Mouse (Mus musculus) gastrocnemius, postnatal 36 days (tissue): ENCODE results near the gene Prrc2b. TPM values are rescaled to one million over a fixed set of nuclear protein-coding genes. Genes with fewer than 3 reads are reported as not detected.

ENCODE experiments used
- DNase-seq, 2 experiments: peaks; one replicate each; pipeline ENCODE4 v3.0.0; 2022
- intact Hi-C: fragments of 180-260 bp; cut with DNase I; formaldehyde crosslinking; loops from one replicate; pipeline ENCODE4 v1.15.1; 2025
- total RNA-seq, 2 experiments: library from RNA; stranded (reverse); gene quantifications; 2 replicates each; pipeline ENCODE4 v1.2.3; 2021

Prrc2b gene
- total RNA-seq, 2 experiments from 2014 or later, result 69.4 to 70.1 TPM

GRCm38 (mm10) chr2:32177397-32178060 is 26.6 kb downstream of the Prrc2b start:
- DNase-seq, result no peak
- intact Hi-C loops, result no loop called here

GRCm38 (mm10) chr2:32179363-32179762 is 28.5 kb downstream of the Prrc2b start:
- DNase-seq, result no peak

DNA sequence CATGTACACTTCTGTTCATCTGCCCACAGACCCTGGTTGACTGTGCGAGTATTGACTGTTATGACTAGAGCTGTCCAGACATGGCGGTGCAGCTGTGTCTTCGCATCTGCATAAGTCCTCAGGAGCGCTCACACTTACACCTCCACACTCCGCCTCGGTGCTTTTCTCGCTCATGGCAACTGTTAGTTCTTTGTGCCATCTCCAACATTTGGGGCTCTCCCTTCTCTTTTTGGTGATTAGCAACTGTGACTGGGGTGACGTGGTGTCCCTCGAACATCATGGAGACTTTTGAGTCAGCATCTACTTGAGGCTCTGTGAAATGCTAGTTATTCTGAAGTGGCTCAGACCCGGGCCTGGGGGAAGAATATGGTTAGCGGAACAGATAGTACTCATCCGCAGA is 29.2 kb downstream of the Prrc2b start:
- no peak for DNase-seq
- intact Hi-C loops, result no loop called here

More at GRCm38 (mm10) chr2:32179363-32179762, 28.5 kb downstream of the Prrc2b start:
- intact Hi-C loops, result no loop called here

DNA sequence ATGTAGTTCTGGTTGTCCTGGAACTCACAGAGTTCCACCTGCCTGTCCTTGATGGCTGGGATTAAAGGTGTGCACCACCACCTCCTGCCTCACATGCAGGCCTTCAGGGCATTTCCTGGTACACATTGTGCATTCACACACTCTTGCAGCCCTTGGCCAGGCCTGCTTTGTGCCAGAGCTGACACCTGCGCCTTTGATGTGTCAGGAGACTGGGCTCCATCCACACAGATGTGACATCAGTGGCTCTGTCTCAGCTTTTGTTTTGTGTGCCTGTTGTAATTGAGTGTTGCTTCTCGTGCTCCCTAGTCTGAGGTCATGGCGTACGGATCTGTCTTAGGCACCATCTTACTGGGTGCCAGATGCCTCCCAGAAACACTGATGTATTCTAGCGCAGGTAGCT is 30.5 kb downstream of the Prrc2b start:
- no peak for DNase-seq
- intact Hi-C loops, result no loop called here

DNA sequence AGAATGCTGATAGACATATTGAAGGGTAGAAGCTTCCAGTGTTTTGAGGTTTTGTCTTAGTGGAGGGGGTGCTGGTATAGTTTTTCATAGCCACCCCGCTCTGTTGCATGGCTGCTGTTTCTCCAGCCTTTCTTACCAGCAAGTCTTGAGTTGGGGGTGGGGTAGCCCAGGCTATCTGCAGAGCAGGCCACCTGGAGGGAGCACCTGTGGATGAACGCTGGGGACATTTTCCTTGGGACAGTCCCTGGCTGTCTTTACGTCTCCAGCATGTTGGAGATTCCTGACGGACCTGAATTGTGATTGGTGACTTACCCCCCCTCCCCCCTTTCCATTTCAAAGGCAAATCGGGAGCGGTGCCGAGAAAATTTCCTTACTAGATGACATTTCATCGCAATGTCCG is 31.2 kb downstream of the Prrc2b start:
- no peak for DNase-seq

GRCm38 (mm10) chr2:32182676-32183296 is 31.9 kb downstream of the Prrc2b start:
- no peak for DNase-seq
- intact Hi-C loops, result no loop called here

More for the DNA sequence above, 31.2 kb downstream of the Prrc2b start:
- intact Hi-C loops, result no loop called here

GRCm38 (mm10) chr2:32187019-32187551 is 36.2 kb downstream of the Prrc2b start:
- DNase-seq, result no peak
- intact Hi-C loops, result no loop called here

DNA sequence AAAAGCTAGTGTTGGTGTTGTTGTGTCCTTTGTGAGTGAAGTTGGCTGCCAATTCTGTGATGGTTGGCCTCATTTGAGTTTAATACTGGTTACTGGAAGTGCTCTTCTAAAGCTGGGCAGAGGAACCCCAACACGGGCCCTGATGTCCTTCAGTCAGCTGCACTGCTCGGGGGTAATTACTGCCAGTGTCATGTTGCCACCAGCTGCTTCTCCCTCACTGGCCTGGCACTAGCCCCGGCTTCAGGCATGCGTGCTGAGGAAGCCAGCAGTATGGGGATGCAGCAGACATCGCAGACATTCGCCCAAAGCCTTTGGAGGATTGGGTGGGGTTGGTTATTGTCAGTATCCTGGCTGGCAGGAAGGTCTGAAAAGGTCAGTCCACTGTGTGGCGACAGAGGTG is 36.8 kb downstream of the Prrc2b start:
- intact Hi-C loops, result no loop called here
- DNase-seq, result peak in 1 of 2 experiments; percentile 33

GRCm38 (mm10) chr2:32189060-32189681 is 38.3 kb downstream of the Prrc2b start:
- DNase-seq, result no peak
- intact Hi-C loops, result no loop called here

DNA sequence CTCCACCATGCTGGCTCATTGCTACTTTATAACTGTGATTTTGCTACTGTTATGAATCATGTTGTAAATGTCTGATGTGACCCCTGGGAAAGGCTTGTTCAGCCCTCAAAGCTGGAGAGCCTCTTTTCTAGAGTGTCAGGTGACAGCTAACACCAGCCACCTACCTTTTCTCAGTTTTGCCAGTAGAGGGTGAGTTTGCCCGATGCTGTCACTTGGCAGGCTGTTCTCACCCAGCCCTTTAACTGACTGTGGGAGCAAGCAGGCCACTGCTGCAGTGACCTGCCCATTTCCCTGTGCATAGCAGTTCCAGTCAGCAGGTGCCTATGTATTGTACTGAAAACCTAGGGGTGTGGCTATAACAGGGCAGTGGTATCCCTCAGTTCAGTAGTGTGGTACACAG is 39.7 kb downstream of the Prrc2b start:
- intact Hi-C loops, result loop anchor here (1.0 kb wide), 1 partner anchor 39 kb away; the partner anchor contains the start of gene Prrc2b
- no peak for DNase-seq

DNA sequence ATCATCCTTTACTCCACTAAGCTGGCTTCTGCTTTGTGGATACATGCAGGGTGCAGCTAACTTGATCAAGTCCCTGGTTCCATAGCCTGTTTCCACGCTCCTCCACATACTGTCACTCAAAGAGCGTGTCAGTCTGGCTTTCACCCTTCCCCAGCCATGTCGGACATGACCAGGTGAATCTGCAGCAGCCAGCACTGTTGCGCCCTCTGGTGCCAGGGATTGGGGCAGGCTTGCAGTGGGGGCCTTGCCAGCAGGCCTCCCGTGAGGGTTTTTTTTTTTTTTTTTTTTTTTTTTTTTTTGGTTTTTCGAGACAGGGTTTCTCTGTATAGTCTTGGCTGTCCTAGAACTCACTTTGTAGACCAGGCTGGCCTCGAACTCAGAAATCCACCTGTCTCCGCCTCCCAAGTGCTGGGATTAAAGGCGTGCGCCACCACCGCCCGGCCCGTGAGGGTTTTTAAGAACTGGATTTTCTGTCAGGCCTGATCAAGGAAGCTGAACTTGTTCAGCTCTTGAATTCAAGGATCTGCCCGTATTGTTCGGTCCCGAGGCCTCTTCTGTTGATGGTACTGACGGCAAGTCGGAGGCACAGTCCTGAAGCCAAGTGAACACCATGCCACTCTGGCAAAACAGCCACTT is 41.1 kb downstream of the Prrc2b start:
- intact Hi-C loops, result loop anchor here (1.0 to 2.0 kb wide), 2 partner anchors 41 to 57 kb away; partner anchors contain the start of gene Prrc2b
- peak in 1 of 2 experiments; percentile 50 for DNase-seq

DNA sequence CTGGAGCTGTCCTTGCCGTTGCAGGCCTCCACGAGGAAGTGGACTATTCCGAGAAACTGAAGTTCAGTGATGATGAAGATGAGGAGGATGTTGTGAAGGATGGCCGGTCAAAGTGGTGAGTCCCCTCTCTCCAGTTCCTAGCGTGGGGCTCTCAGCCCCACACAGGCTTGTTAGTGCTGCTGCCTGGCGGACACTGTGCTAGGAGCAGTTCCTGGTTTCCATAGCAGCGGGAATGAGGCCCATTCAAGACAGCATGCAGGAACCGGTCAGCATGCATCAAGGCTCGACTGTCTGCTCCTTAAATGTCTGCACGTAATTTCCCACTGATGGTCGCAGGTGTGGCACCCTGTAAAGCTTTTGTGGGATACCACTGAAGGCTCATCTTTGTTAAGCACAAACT is 48.1 kb downstream of the Prrc2b start:
- intact Hi-C loops, result no loop called here
- DNase-seq, result no peak

- no peak for DNase-seq
- intact Hi-C loops, result loop anchor here (5.0 kb wide), 1 partner anchor 203 kb away; no protein-coding TSS in a partner anchor
Observed at GRCm38 (mm10) chr2:32200033-32200432, 49.2 kb downstream of the Prrc2b start.

- intact Hi-C loops, result loop anchor here (5.0 kb wide), 1 partner anchor 203 kb away; no protein-coding TSS in a partner anchor
- no peak for DNase-seq
Observed at GRCm38 (mm10) chr2:32200712-32201111, 49.8 kb downstream of the Prrc2b start.

GRCm38 (mm10) chr2:32201527-32201926 is 50.6 kb downstream of the Prrc2b start:
- intact Hi-C loops, result loop anchor here (5.0 kb wide), 1 partner anchor 204 kb away; no protein-coding TSS in a partner anchor
- no peak for DNase-seq

DNA sequence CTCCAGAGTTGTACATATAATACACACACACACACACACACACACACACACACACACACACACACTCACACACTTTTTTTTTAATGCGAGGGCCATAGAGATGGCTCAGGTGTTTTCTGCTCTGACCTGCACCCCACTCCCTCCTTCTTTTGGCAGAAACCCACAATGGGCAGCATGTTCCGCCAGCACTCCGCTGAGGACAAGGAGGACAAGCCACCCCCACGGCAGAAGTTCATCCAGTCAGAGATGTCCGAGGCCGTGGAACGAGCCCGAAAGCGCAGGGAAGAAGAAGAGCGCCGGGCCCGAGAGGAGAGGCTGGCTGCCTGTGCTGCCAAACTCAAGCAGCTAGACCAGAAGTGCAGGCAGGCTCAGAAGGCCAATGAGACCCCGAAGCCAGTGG is 53.0 kb downstream of the Prrc2b start:
- intact Hi-C loops, result loop anchor here (5.0 kb wide), 1 partner anchor 207 kb away; no protein-coding TSS in a partner anchor
- DNase-seq, result no peak

DNA sequence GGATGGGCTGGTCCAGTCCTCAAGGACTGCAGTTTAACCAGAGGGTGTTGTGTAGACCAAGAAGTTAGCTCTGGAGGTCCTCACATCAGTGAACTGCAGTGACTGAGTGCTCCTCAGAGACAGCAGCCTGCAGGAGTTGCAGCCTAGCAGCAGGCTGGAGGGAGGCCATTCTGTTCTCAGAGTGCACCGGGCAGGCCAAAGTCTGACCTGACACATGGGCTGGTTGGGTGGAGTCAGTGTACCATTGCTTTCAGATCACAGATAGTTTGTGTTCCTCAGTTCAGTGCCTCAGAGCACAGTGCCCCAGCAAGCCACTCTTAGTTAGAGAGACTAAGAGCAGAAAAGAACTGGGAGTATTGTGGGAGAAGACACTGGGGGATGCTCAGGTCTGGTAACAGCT is 56.8 kb downstream of the Prrc2b start:
- intact Hi-C loops, result no loop called here
- no peak for DNase-seq

GRCm38 (mm10) chr2:32211689-32212088 is 60.8 kb downstream of the Prrc2b start:
- intact Hi-C loops, result no loop called here
- no peak for DNase-seq

DNA sequence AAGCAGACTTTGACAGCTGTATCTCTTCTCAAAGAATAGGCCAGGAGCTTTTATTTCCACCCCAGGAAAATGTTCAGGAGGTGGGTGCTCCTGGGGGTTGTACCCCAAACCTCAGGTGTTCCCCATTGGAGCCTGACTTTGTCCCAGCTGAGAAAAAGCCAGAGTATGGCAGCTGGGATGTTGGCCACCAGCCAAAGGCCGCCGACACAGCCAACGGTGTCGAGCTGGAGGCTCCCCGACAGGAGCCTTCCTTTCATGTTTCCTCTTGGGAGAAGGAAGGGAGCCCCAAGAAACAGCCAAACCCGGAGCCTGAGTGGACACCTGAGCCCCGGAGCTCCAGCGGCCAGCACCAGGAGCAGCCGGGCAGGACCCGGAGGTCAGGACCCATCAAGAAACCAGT is 62.1 kb downstream of the Prrc2b start:
- no peak for DNase-seq
- intact Hi-C loops, result no loop called here

DNA sequence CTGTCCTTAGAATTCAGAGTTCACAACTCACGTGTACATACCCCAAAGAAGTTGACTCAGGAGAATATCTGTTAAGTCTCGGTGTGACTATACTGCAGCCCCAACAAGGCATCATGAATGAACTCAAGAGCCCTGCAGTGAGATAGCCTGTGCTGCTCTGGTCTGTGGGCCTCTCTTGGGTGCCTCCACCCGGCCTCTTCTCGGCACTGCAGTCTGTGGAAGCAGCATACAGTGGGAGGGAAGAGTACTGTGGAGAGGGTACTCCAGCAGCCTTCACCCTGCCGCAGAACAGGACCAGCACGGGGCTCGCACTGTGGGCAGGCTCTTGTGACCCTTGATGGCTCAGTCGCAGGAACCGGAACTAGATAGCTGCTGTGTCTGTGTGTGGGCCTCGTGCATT is 64.7 kb downstream of the Prrc2b start:
- intact Hi-C loops, result no loop called here
- DNase-seq, result no peak

- intact Hi-C loops, result no loop called here
- DNase-seq, result no peak
Observed at GRCm38 (mm10) chr2:32216506-32216905, 65.6 kb downstream of the Prrc2b start.
